8 mouse cellular contexts compared by ENCODE assay signal in the genomic region with DNA sequence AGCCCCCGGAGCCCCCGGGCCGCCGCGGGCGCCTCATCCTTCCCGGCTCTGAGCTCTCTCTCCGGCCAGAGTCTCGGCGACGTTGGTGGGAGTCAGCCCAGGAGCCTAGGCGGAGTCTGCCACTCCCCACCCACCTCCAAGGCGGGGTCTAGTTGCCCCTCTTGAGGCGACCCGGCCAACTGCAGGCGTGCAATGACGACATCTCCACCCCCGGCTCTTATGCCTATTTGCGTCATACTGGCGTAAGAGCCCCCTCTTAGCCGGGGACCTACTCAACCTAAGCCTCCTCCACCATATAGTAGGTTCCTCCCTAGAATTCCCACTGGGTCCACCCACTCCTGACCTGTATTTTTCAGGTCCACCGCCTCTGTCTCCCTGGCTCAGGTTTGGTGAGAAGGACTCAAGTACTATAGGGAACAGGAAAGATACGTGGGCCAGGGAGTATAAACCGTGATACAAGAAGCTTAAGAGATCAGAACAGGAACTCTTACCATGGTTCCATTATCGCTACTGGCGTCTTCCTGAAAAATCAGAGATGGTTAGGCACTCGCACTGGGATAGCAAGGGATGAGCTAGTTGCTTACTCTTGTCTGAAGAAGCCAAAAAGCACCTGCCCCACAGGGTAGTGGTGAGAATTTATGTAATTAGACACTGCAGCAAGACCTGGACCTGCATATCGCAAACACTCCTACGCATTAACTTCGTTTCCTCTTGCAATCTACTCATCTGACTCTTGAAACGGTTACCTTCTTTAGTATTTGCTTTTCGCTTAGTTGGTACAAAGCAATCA. TPM values are rescaled to one million over a fixed set of nuclear protein-coding genes. Genes with fewer than 3 reads are reported as not detected.
DNase-seq lines count a peak whose midpoint lies in the region; ATAC-seq and TF ChIP-seq lines count a peak whose summit lies in the region.

A gene (minus strand): TSS at position 412 of the 790 bp plus-strand sequence.

- no peak within 1 kb of the TSS for H3K27ac ChIP-seq in neural tube, embryonic 11.5 days (ENCODE audit: low read depth, low read length)
- H3K27ac ChIP-seq in hindbrain, postnatal 0 days = peak within 1 kb of the TSS; percentile 55
- H3K27ac ChIP-seq in midbrain, embryonic 10.5 days (replicated peaks) = no peak within 1 kb of the TSS
- no peak within 1 kb of the TSS for H3K27ac ChIP-seq in stomach, postnatal 0 days (replicated peaks)

- H3K4me1 ChIP-seq in neural tube, embryonic 11.5 days (ENCODE audit: control insufficient read depth, insufficient read depth, low read length) = peaks cover 4% of the 10 kb centered on the region; the same call in 1 of the 2 replicates
- no peaks in the 10 kb centered on the region for H3K4me1 ChIP-seq in hindbrain, postnatal 0 days (ENCODE audit: insufficient read depth, low read length)
- peaks cover 16% of the 10 kb centered on the region for H3K4me1 ChIP-seq in midbrain, embryonic 10.5 days
- no peaks in the 10 kb centered on the region for H3K4me1 ChIP-seq in stomach, postnatal 0 days (replicated peaks; ENCODE audit: control insufficient read depth, insufficient read depth)

- peaks cover 32% of the 10 kb centered on the region for H3K27me3 ChIP-seq in neural tube, embryonic 11.5 days (ENCODE audit: control insufficient read depth, insufficient read depth, low read length)
- peaks cover 6% of the 10 kb centered on the region for H3K27me3 ChIP-seq in hindbrain, postnatal 0 days (ENCODE audit: insufficient read depth, low read length)
- H3K27me3 ChIP-seq in midbrain, embryonic 10.5 days (ENCODE audit: low read depth, poor library complexity, severe bottlenecking) = peaks cover 54% of the 10 kb centered on the region
- H3K27me3 ChIP-seq in stomach, postnatal 0 days (ENCODE audit: control insufficient read depth, insufficient read depth, low read length) = peaks cover 17% of the 10 kb centered on the region; the same call in 1 of the 2 replicates

- H3K9me3 ChIP-seq in neural tube, embryonic 11.5 days (ENCODE audit: control insufficient read depth, low read length) = no peaks in the 10 kb centered on the region
- H3K9me3 ChIP-seq in hindbrain, postnatal 0 days (ENCODE audit: low read length) = no peaks in the 10 kb centered on the region
- H3K9me3 ChIP-seq in midbrain, embryonic 10.5 days (replicated peaks) = no peaks in the 10 kb centered on the region
- H3K9me3 ChIP-seq in stomach, postnatal 0 days (ENCODE audit: control insufficient read depth, low read length) = no peaks in the 10 kb centered on the region

- no peaks in the 10 kb centered on the region for H3K36me3 ChIP-seq in neural tube, embryonic 11.5 days (ENCODE audit: control insufficient read depth, insufficient read depth, low read length)
- H3K36me3 ChIP-seq in hindbrain, postnatal 0 days (ENCODE audit: insufficient read depth, low read length) = no peaks in the 10 kb centered on the region
- H3K36me3 ChIP-seq in midbrain, embryonic 10.5 days = no peaks in the 10 kb centered on the region
- H3K36me3 ChIP-seq in stomach, postnatal 0 days (ENCODE audit: control insufficient read depth, insufficient read depth, low read length) = no peaks in the 10 kb centered on the region

- peak within 1 kb of the TSS; percentile 53 for H3K4me2 ChIP-seq in neural tube, embryonic 11.5 days (ENCODE audit: low read depth)
- H3K4me2 ChIP-seq in hindbrain, postnatal 0 days (ENCODE audit: low read depth, low read length) = peak within 1 kb of the TSS; percentile 64
- H3K4me2 ChIP-seq in stomach, postnatal 0 days (replicated peaks; ENCODE audit: low read depth) = no peak within 1 kb of the TSS

- H3K9ac ChIP-seq in neural tube, embryonic 11.5 days (ENCODE audit: low read length) = peak within 1 kb of the TSS; percentile 41; the same call in 1 of the 2 replicates
- peak within 1 kb of the TSS; percentile 57 for H3K9ac ChIP-seq in hindbrain, postnatal 0 days (replicated peaks; ENCODE audit: low read length)
- no peak within 1 kb of the TSS for H3K9ac ChIP-seq in stomach, postnatal 0 days (ENCODE audit: low read length)

- peak within 1 kb of the TSS; percentile 38 for H3K4me3 ChIP-seq in neural tube, embryonic 11.5 days (ENCODE audit: low read depth, low read length)
- peak within 1 kb of the TSS; percentile 60 for H3K4me3 ChIP-seq in hindbrain, postnatal 0 days (ENCODE audit: low read length)
- H3K4me3 ChIP-seq in midbrain, embryonic 10.5 days = peak within 1 kb of the TSS; percentile 56
- no peak within 1 kb of the TSS for H3K4me3 ChIP-seq in stomach, postnatal 0 days (ENCODE audit: low read depth, low read length)

- TF ChIP-seq EP300 in stomach, postnatal 0 days (optimal IDR thresholded peaks at IDR 0.05) = no peak

- WGBS in neural tube, embryonic 11.5 days = 10% methylated on average over 31 of the region's 32 CpGs
- WGBS in hindbrain, postnatal 0 days = 11% methylated on average over 30 of the region's 32 CpGs
- 11% methylated on average over 32 of the region's 32 CpGs for WGBS in midbrain, embryonic 10.5 days
- 11% methylated on average over 31 of the region's 32 CpGs for WGBS in stomach, postnatal 0 days

- ATAC-seq in neural tube, embryonic 11.5 days (ENCODE audit: insufficient read depth, low FRiP score, low TSS enrichment) = no peak
- peak; percentile 86 for ATAC-seq in hindbrain, postnatal 0 days
- peak; percentile 40; the same call in 1 of the 2 replicates for ATAC-seq in stomach, postnatal 0 days (ENCODE audit: low FRiP score, low TSS enrichment)

- peak; percentile 27 for TF ChIP-seq CTCF in hindbrain, postnatal 0 days (IDR thresholded peaks at IDR 0.05; ENCODE audit: low read depth)
- no peak for TF ChIP-seq CTCF in stomach, postnatal 0 days (IDR thresholded peaks at IDR 0.05; ENCODE audit: low read depth)

- peak; percentile 53 for DNase-seq in neural tube, embryonic 11.5 days (ENCODE audit: low spot score)
- no peak for DNase-seq in neural tube, embryonic 10.5 days (ENCODE audit: extremely low spot score, low spot score)
- peak; percentile 45 for DNase-seq in embryo, embryonic 11 days
- peak; percentile 82 for DNase-seq in hindbrain, postnatal 0 days (ENCODE audit: low spot score)
- peak; percentile 44 for DNase-seq in midbrain, embryonic 10.5 days (ENCODE audit: low spot score)
- DNase-seq in stomach, postnatal 0 days (ENCODE audit: low spot score) = no peak
- DNase-seq in urinary bladder, postnatal 4 days (ENCODE audit: low spot score in 2 of 2) = no peak
- DNase-seq in spleen, adult 12 weeks (ENCODE audit: low spot score) = no peak

RNA-seq across cellular contexts. Expression of the gene that starts here (rescaled TPM):
- polyA plus RNA-seq in neural tube, embryonic 11.5 days (2014; fragmentation: Nextera tagmentation; extraction: Ambion mirVana) = 4.4 and 6.0 TPM in 2 replicates
- 120 and 132 TPM in 2 replicates for total RNA-seq in hindbrain, postnatal 0 days (2014; rRNA removed)
- 46.0 and 48.3 TPM in 2 replicates for polyA plus RNA-seq in hindbrain, postnatal 0 days (2015; fragmentation: Nextera tagmentation; extraction: Ambion mirVana)
- 3.6 and 6.1 TPM in 2 replicates for polyA plus RNA-seq in midbrain, embryonic 10.5 days (2016; fragmentation: Nextera tagmentation; extraction: Ambion mirVana)
- 2.3 and 2.5 TPM in 2 replicates for polyA plus RNA-seq in stomach, postnatal 0 days (2015; fragmentation: Nextera tagmentation; extraction: Ambion mirVana)

Comparison
In these comparisons a context has a peak if more than half of its experiments do, and no peak if none do; other contexts are left out.
1. DNase-seq: peak in neural tube, embryonic 11.5 days (single experiment), embryo, embryonic 11 days (single experiment), hindbrain, postnatal 0 days (single experiment) and midbrain, embryonic 10.5 days (single experiment); none in neural tube, embryonic 10.5 days (single experiment), stomach, postnatal 0 days (single experiment), urinary bladder, postnatal 4 days (0 of 2) and spleen, adult 12 weeks (single experiment).